Mouse (Mus musculus): Measurements from ENCODE around the gene Pygo2.
A peak's percentile ranks its signal among the peaks of the same experiment; 100 is the strongest.

The Pygo2 gene

GRCm38 (mm10) chr3:89392871-89393311 is 37.1 kb upstream of the Pygo2 start:
- no peak for DNase-seq (ENCODE audit: low spot score in 2 of 2)

DNA sequence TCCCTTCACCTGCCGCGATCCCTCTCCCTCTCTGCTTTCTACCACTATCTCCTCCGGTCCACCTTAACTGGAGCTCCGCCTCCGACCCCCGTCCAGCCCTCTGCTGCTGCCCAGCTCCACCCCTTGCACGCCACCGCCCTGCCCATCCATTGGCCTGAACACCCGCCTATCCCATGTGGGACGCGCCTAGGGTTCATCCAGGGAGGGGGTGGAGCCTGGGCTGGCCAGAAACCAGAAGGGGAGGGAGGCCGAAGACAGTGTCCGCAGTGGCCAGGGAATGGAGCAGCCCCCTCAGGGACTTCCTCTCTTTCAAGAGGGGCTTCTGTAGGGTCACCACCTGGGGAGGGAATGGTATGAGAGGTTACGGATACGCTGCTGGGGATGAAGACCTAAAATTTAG is 36.4 kb upstream of the Pygo2 start:
- peak; percentile 95 to 96 for DNase-seq (ENCODE audit: low spot score in 2 of 2)

- DNase-seq (ENCODE audit: low spot score in 2 of 2): peak; percentile 67 to 74
Observed at GRCm38 (mm10) chr3:89394006-89394893, 35.8 kb upstream of the Pygo2 start, which contains the start of gene Zbtb7b. Zbtb7b (minus strand) TSS chr3:89394776.

DNA sequence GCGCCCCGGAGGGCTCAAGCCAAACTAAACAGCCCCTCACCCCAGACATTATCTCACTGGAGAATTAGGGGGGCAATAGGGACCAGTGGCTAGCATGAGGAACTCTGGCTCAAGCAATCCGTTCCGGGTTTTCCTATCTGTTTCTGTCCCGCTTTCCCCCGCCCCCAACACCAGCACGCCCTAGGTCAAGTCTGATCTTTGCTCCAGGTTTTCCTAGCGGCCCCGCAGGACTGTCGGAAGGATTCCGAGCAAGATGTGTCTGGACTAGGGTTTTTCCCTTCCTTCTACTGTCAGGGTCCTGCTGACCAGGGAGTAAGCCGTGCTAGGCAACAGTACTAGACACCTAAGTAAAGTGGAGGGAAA is 35.1 kb upstream of the Pygo2 start:
- peak; percentile 65 to 68 for DNase-seq (ENCODE audit: low spot score in 2 of 2)

GRCm38 (mm10) chr3:89395419-89395805 is 34.6 kb upstream of the Pygo2 start:
- no peak for DNase-seq (ENCODE audit: low spot score in 2 of 2)

- peak in 1 of 2 experiments; percentile 49 for DNase-seq (ENCODE audit: low spot score in 2 of 2)
Observed at GRCm38 (mm10) chr3:89395806-89396653, 34.0 kb upstream of the Pygo2 start.

- DNase-seq (ENCODE audit: low spot score in 2 of 2): no peak
Observed at GRCm38 (mm10) chr3:89396654-89397005, 33.4 kb upstream of the Pygo2 start.

GRCm38 (mm10) chr3:89401329-89401728 is 28.7 kb upstream of the Pygo2 start:
- no peak for DNase-seq (ENCODE audit: low spot score in 2 of 2)

DNA sequence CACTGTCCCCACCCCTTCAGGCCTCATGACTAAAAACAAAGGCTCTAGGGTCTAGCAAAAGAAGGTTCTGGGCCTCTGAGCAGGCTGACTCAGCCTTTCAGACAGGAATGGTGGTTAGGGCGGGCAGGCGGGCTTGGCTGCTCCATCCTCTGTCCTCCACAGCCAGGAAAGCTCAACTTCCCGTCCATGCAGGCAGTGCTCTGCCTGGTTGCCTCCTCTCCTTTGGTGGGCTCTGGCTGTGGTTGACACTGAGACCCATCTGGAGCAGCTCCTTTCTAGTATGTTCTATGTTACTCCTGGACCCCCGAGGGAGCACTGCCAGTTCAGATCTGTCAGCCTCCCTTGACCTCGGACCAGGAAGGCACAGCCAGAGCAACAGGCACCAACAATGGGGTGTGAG is 27.3 kb upstream of the Pygo2 start, which contains the start of gene Lenep:
Gene Lenep, minus strand, starts transcription at position 101 of the 400 bp plus-strand sequence.
- DNase-seq (ENCODE audit: low spot score in 2 of 2): no peak

- no peak for DNase-seq (ENCODE audit: low spot score in 2 of 2)
Observed at GRCm38 (mm10) chr3:89406887-89407286, 23.1 kb upstream of the Pygo2 start.

GRCm38 (mm10) chr3:89408448-89408847 is 21.6 kb upstream of the Pygo2 start:
- no peak for DNase-seq (ENCODE audit: low spot score in 2 of 2)

DNA sequence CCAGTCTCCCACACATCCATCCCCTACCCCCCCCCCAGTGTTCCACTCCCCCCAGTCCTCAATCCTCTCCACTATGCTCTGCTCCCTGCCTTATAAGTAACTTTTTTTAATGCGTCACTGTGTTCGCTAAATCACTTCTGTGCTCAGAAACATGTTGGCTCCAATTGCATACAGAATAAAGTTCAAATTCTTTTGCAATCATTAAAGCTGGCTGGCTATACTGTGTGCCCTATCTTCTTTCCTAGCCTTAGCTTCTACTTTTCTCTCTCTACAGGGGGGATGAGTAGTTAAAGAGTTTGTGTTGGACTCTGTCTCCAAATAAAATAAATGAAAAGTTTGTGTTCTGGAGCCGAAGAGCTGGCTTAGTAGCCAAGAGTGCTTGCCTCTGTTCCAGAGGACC is 20.3 kb upstream of the Pygo2 start:
- no peak for DNase-seq (ENCODE audit: low spot score in 2 of 2)

DNA sequence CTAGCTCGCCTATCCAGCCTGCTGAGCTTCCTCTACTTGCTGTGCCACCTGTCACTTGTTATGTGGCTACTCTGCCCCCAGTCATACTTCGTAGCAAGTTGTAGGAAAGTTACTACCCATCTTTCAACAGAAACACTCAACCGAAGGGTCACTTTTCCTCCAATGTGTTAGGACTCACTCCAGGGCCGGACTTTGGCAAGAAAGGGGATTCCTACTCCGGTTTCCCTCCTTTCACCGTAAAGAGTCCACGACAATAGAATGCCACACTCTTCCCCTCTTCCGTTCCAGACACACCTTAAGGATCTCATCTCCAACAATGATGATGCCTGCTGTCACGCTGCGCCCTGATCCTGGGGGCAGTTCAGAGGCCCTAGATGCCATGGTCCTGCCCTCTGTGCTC is 19.1 kb upstream of the Pygo2 start:
- no peak for DNase-seq (ENCODE audit: low spot score in 2 of 2)

- peak; percentile 99 for DNase-seq (ENCODE audit: low spot score in 2 of 2)
Observed at GRCm38 (mm10) chr3:89411490-89412393, 18.3 kb upstream of the Pygo2 start, which contains the start of gene Flad1. Flad1 (minus strand) TSS chr3:89411870.

DNA sequence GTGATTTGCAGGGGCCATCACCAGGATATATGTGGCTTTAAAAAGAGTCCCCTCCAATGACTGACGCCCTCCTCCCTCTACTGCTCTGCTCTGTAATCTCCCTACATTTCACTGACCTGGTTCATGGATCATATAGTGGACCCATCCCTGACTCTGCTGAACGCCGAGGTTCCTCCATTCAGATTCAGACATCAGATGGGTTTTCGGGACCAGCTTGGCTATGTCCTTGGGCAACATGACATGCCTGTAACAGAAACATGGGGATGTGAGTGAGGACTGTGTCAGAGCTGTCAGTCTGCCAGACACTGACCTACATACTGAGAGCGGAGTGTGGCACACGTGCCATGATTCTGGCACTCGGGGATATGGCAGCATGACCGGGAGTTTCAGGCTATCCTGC is 13.9 kb upstream of the Pygo2 start:
- no peak for DNase-seq (ENCODE audit: low spot score in 2 of 2)

- DNase-seq (ENCODE audit: low spot score in 2 of 2): no peak
Observed at GRCm38 (mm10) chr3:89417131-89417530, 12.9 kb upstream of the Pygo2 start.

DNA sequence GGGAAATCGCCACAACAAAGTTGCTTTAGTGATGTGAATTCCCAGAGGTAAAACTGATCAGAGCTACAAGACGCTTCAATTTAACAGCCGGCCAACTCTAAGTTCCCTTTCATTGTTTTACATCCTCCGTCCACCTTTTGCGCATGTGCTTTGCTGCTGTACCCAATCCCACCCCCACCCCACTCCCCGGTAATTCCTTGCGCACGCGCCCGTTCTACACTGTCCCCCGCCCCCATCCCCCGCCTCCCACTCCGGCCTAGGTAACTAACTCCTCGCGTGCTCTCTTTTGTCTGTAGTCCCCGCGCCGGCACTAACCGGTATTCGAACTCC is 12.2 kb upstream of the Pygo2 start:
- no peak for DNase-seq (ENCODE audit: low spot score in 2 of 2)

DNA sequence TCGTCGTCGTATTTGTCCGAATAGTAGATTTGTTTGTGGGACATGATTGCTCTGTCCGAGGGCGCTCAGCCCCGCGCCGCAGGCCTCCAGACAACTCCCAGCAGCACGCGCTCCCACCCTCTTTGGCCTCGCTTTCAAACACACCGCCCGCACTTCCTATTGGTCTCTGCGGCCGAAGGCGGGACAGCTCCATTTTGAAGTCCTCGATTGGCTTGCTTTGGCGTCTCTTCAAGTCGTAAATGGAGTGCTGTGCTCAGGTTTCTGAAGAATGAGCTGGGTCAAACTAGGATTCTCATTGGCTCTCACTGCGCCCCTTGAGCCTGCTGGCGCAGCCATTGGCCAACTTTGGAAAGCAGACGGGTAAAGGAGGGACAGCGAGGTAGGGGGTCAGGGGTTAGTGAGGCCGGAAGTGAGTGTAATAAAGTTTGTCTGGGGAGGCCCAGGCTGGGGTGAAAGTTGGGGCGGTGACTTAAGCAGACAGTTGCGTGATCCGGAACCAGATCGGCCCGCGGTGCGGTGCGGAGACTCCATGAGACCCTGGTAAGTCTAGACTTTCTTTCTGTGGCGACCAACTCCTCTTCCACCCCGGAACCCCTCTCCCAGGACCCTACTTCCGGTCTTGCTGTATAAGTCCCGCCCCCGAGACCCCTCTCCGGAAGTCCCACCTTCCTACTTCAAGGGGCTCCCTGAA is 11.7 kb upstream of the Pygo2 start, which contains the start of the genes Cks1b and Shc1:
Gene Cks1b, minus strand, starts transcription at position 214 of the 691 bp plus-strand sequence.
Gene Shc1, plus strand, starts transcription at position 274 of the 691 bp plus-strand sequence.
- peak; percentile 92 to 96 for DNase-seq (ENCODE audit: low spot score in 2 of 2)

DNA sequence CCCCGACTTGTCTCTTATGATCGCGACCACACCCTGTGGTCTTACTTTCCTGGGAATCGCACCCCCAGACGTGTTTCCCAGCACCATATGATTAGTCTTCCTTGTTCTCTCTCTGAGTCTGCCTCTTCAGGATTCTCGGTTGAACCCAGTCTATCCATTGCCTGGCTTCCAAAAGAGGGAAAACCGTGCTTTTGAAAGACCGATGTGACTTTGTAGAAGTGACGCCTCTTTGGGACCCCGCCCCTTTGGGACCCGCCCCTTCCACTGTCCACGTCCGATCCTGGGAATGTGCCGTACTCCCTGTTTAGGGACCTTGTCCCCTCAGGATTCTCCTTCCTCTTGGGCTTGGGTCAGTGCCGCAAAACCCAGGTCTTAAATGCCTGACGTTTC is 11.2 kb upstream of the Pygo2 start:
- DNase-seq (ENCODE audit: low spot score in 2 of 2): peak in 1 of 2 experiments; percentile 50

- DNase-seq (ENCODE audit: low spot score in 2 of 2): no peak
Observed at GRCm38 (mm10) chr3:89419571-89419970, 10.4 kb upstream of the Pygo2 start.

- no peak for DNase-seq (ENCODE audit: low spot score in 2 of 2)
Observed at GRCm38 (mm10) chr3:89419981-89420380, 10.0 kb upstream of the Pygo2 start.

All from frontal cortex, postnatal 10 days (tissue).